ENCODE assay signal across 8 mouse cellular contexts in genomic region chr4:46130221-46130620, GRCm38 (mm10). TPM values are rescaled to one million over a fixed set of nuclear protein-coding genes. Genes with fewer than 3 reads are reported as not detected.
DNase-seq lines count a peak whose midpoint lies in the region; ATAC-seq and TF ChIP-seq lines count a peak whose summit lies in the region.

No protein-coding gene starts in this region.

- peak; percentile 81 for TF ChIP-seq CTCF in stomach, postnatal 0 days (IDR thresholded peaks at IDR 0.05; ENCODE audit: low read depth)

- no peak for TF ChIP-seq EP300 in stomach, postnatal 0 days (optimal IDR thresholded peaks at IDR 0.05)

- WGBS in forebrain, embryonic 11.5 days, result 77% methylated on average over 3 of the region's 3 CpGs
- WGBS in forebrain, embryonic 12.5 days, result 81% methylated on average over 3 of the region's 3 CpGs
- WGBS in stomach, postnatal 0 days, result 65% methylated on average over 3 of the region's 3 CpGs

- no peak overlapping the region for H3K27ac ChIP-seq in forebrain, embryonic 11.5 days (ENCODE audit: low read depth, low read length)
- H3K27ac ChIP-seq in forebrain, embryonic 12.5 days, result no peak overlapping the region
- no peak overlapping the region for H3K27ac ChIP-seq in stomach, postnatal 0 days (replicated peaks)

- H3K27me3 ChIP-seq in forebrain, embryonic 11.5 days (ENCODE audit: control insufficient read depth, insufficient read depth, low read length), result no peaks in the 10 kb centered on the region
- no peaks in the 10 kb centered on the region for H3K27me3 ChIP-seq in forebrain, embryonic 12.5 days
- H3K27me3 ChIP-seq in stomach, postnatal 0 days (ENCODE audit: control insufficient read depth, insufficient read depth, low read length), result no peaks in the 10 kb centered on the region

- no peak overlapping the region for H3K4me2 ChIP-seq in forebrain, embryonic 11.5 days (ENCODE audit: low read depth, low read length, severe bottlenecking)
- H3K4me2 ChIP-seq in forebrain, embryonic 12.5 days, result no peak overlapping the region
- no peak overlapping the region for H3K4me2 ChIP-seq in stomach, postnatal 0 days (replicated peaks; ENCODE audit: low read depth)

- intact Hi-C loops in heart, postnatal 14 days (cut with DNase I), result no loop called here

- H3K9me3 ChIP-seq in forebrain, embryonic 11.5 days (ENCODE audit: control insufficient read depth, low read length), result no peaks in the 10 kb centered on the region
- no peaks in the 10 kb centered on the region for H3K9me3 ChIP-seq in forebrain, embryonic 12.5 days
- no peaks in the 10 kb centered on the region for H3K9me3 ChIP-seq in stomach, postnatal 0 days (ENCODE audit: control insufficient read depth, low read length)

- H3K4me1 ChIP-seq in forebrain, embryonic 11.5 days (replicated peaks; ENCODE audit: control insufficient read depth, insufficient read depth, low read length), result no peaks in the 10 kb centered on the region
- H3K4me1 ChIP-seq in forebrain, embryonic 12.5 days, result no peaks in the 10 kb centered on the region
- no peaks in the 10 kb centered on the region for H3K4me1 ChIP-seq in stomach, postnatal 0 days (replicated peaks; ENCODE audit: control insufficient read depth, insufficient read depth)

- ATAC-seq in forebrain, embryonic 11.5 days (replicated peaks; ENCODE audit: low FRiP score), result no peak
- ATAC-seq in forebrain, embryonic 12.5 days (ENCODE audit: low FRiP score), result no peak
- ATAC-seq in stomach, postnatal 0 days (ENCODE audit: low FRiP score, low TSS enrichment), result no peak

- no peak overlapping the region for H3K9ac ChIP-seq in forebrain, embryonic 11.5 days (ENCODE audit: low read length)
- H3K9ac ChIP-seq in forebrain, embryonic 12.5 days, result no peak overlapping the region
- H3K9ac ChIP-seq in stomach, postnatal 0 days (ENCODE audit: low read length), result no peak overlapping the region

- peaks cover 11% of the 10 kb centered on the region for H3K36me3 ChIP-seq in forebrain, embryonic 11.5 days (ENCODE audit: control insufficient read depth, insufficient read depth, low read length)
- H3K36me3 ChIP-seq in forebrain, embryonic 12.5 days (replicated peaks), result peaks cover 79% of the 10 kb centered on the region
- H3K36me3 ChIP-seq in stomach, postnatal 0 days (ENCODE audit: control insufficient read depth, insufficient read depth, low read length), result peaks cover 16% of the 10 kb centered on the region

- DNase-seq in forebrain, embryonic 11.5 days (ENCODE audit: low spot score), result peak; percentile 75
- peak; percentile 36 for DNase-seq in ovary, postnatal 14 days (ENCODE audit: low spot score)
- no peak for DNase-seq in ovary, adult 18-20 months (ENCODE audit: low spot score)
- DNase-seq in adrenal gland, postnatal 25 days, result peak; percentile 47
- DNase-seq in heart, postnatal 14 days, result peak; percentile 26 to 57
- DNase-seq in lung, adult 18-20 months, result peak; percentile 34 to 51
- peak; percentile 72 for DNase-seq in stomach, postnatal 0 days (ENCODE audit: low spot score)

- no peak overlapping the region for H3K4me3 ChIP-seq in forebrain, embryonic 11.5 days (ENCODE audit: low read depth, low read length)
- no peak overlapping the region for H3K4me3 ChIP-seq in forebrain, embryonic 12.5 days (replicated peaks)
- H3K4me3 ChIP-seq in stomach, postnatal 0 days (ENCODE audit: low read depth, low read length), result no peak overlapping the region

RNA-seq across cellular contexts. Expression of gene Ncbp1, which starts 8.2 kb away (rescaled TPM):
- 147 TPM in 2 replicates for polyA plus RNA-seq in forebrain, embryonic 11.5 days (2014; fragmentation: Nextera tagmentation; extraction: Ambion mirVana)
- 129 and 137 TPM in 2 replicates for polyA plus RNA-seq in forebrain, embryonic 12.5 days (2016; fragmentation: Nextera tagmentation; extraction: Ambion mirVana)
- 49.4 and 51.9 TPM in 2 replicates for total RNA-seq in adrenal gland, postnatal 25 days (2021)
- total RNA-seq in heart, postnatal 14 days (2021), result 10 to 100 TPM; 21.4 to 24.3 TPM
- polyA plus RNA-seq in stomach, postnatal 0 days (2015; fragmentation: Nextera tagmentation; extraction: Ambion mirVana), result 27.0 and 27.8 TPM in 2 replicates

RNA-seq across cellular contexts. Expression of gene Tstd2, which starts 8.3 kb away (rescaled TPM):
- polyA plus RNA-seq in forebrain, embryonic 11.5 days (2014; fragmentation: Nextera tagmentation; extraction: Ambion mirVana), result 45.7 and 53.8 TPM in 2 replicates
- 56.1 and 60.6 TPM in 2 replicates for polyA plus RNA-seq in forebrain, embryonic 12.5 days (2016; fragmentation: Nextera tagmentation; extraction: Ambion mirVana)
- total RNA-seq in adrenal gland, postnatal 25 days (2021), result 32.7 and 34.7 TPM in 2 replicates
- total RNA-seq in heart, postnatal 14 days (2021), result 10 to 100 TPM; 14.1 to 14.9 TPM
- 14.5 and 17.2 TPM in 2 replicates for polyA plus RNA-seq in stomach, postnatal 0 days (2015; fragmentation: Nextera tagmentation; extraction: Ambion mirVana)
